Mouse (Mus musculus) erythroblast, adult 5-6 weeks (primary cell): ENCODE results near the gene Muc3. TPM values are rescaled to one million over a fixed set of nuclear protein-coding genes. Genes with fewer than 3 reads are reported as not detected.
A peak's percentile ranks its signal among the peaks of the same experiment; 100 is the strongest.
"Not testable (repeated sequence)": the region's sequence is repeated elsewhere in the genome, so short reads cannot be mapped to it uniquely, and the experiment has no call there.

ENCODE experiments used
- ATAC-seq: replicated peaks from 2 replicates; pipeline ENCODE4 v1.8.0; 2016; ENCODE audit warnings: moderate number of reproducible peaks, mild to moderate bottlenecking, moderate TSS enrichment, inconsistent platforms; ENCODE audit not compliant: poor library complexity, low FRiP score, severe bottlenecking
- total RNA-seq, 2 experiments: library from RNA; stranded (forward) in 1 of 2; stranded (reverse) in 1 of 2; fragments of 150-400 nt in 1 of 2; fragments of 200-764, 138-1000 nt in 1 of 2; gene quantifications; 2 replicates each; pipeline versions ENCODE4 v1.2.3 to v1.2.4; 2015 to 2017; ENCODE audit warnings: low replicate concordance in 2 of 2

Gene Muc3
- total RNA-seq, 2 experiments from 2014 or later = not detected

DNA sequence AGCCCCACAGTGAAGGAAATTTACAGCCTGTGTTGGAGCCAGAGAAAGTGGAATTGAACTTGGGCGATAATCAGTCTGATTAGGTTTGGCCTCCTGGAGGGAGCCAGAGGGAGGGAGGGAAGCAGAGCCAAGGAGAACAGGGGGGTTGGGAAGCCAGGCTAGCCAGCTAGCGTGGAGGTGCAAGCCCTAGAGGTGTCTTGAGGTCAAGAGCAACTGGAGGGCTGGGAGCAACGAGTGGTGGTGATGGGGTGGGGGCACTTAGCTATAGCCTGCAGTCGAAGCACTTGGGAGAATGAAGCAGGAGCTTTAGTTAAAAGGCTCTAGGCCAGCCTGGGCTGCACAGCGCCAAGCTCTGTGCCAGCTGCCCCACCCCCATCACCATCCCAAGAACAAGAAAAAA is 19.8 kb downstream of the Muc3 start:
- ATAC-seq = no peak

DNA sequence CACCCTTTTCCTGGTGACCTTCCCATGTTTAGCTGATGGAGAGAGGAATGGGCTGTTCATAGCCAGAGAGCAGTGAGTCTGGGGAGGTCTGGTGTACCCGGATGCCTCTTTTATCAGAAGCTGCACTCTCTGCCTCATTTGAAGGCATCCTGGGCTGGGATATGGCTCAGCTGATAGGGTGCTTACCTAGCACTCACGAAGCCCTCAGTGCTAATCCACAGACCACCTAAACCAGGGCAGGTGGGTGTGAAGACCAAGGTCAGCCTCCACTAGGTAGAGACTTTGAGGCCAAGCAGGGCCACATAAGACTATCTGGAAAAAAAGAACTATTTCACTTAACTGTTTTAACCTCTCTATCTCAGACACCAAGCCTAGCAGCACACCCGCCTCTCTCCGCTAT is 25.6 kb downstream of the Muc3 start:
- no peak for ATAC-seq

GRCm38 (mm10) chr5:137122686-137123193 is 26.4 kb downstream of the Muc3 start:
- peak; percentile 84 for ATAC-seq

DNA sequence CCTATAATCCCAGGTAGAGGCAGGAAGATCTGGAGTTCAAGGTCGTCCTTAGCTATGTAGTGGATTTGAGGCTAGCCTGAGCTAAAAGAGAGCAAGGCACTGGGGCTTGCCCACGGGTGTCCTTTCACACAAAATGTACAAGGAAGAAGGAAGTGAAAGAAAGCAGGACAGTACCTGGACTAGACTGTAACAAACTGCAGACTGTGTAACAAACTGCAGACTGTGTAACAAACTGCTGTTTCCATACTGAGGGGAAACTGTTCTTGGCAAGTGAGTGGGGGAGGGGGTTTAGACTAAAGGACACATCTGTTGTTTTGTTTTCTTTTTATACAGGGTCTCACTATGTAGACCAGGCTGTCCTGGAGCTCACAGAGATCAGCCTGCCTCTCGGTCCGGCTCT is 27.8 kb downstream of the Muc3 start:
- no peak for ATAC-seq

DNA sequence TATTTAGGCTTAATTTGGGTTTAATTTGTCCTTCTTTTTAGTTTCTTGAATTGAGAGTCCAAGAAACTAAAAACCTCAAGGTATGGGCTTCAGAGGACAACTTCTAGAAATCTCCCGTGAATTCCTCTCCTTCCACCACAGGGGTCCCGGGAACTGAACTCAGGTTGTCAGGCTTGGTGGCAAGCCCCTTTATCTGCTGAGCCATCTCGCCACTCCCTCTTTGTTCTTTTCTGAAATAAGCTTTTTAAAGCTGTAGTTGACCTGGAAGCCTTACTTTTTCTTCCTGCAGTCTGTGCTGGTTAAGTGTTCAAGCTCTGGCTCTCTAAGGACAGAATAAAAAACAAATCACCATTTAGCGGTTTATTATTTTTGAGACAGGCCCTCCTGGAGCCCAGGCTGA is 30.2 kb downstream of the Muc3 start:
- no peak for ATAC-seq

- ATAC-seq = not testable (repeated sequence)
Measured at GRCm38 (mm10) chr5:137117994-137118393, 31.1 kb downstream of the Muc3 start.

GRCm38 (mm10) chr5:137116987-137117386 is 32.1 kb downstream of the Muc3 start:
- ATAC-seq = no peak; the same call in 1 of the 2 replicates

DNA sequence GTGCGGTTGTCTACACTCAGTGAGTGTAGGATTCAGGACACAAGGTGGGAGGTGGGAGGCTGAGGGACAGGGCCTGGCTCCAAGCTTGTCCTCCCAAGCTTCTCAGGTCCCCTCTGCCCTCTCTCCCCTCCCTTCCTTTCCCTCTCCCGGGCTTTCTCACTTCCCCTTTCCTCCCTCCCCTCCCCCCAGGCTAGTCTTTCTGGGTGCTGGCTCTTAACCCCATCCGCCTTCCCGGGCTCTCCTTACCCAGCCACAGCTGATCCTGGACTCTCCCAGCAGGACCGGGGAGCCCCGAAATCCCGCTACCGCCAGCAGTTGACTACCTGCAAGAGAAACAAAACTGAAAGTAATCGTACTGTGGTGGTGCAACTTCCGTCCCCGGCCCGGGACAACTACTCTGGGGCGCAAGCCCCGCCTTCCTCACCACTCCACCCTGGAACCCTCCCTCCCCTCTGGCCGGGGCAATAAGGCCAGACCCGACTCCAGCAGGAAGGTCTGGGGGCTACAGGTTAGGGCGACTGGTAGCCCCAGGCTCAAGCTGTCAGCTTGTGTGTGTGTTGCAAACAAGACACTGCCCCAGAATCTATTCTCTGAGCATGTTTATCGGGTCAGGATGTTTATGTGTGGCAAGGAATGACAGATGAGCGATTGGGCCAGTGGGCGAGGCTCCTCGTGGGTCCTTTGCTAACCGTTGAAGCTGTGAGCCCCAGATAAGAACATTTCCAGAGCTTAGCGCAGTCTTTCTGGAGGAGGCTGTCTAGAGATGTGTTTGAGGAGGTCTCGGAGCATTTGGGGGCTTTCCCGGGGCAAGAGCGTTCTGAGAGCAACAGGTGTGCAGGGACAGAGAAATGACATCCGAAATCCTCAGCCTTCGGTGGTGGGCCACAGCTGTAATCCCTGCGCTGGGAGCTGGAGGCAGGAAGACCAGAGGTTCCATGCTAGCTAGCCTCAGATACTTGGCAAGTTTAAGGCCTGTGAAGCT is 33.0 kb downstream of the Muc3 start, which contains the start of gene Trim56:
Gene Trim56, minus strand, starts transcription at position 344 of the 982 bp plus-strand sequence.
- ATAC-seq = peak; percentile 89

- no peak for ATAC-seq
Measured at GRCm38 (mm10) chr5:137114891-137115561, 34.1 kb downstream of the Muc3 start.

DNA sequence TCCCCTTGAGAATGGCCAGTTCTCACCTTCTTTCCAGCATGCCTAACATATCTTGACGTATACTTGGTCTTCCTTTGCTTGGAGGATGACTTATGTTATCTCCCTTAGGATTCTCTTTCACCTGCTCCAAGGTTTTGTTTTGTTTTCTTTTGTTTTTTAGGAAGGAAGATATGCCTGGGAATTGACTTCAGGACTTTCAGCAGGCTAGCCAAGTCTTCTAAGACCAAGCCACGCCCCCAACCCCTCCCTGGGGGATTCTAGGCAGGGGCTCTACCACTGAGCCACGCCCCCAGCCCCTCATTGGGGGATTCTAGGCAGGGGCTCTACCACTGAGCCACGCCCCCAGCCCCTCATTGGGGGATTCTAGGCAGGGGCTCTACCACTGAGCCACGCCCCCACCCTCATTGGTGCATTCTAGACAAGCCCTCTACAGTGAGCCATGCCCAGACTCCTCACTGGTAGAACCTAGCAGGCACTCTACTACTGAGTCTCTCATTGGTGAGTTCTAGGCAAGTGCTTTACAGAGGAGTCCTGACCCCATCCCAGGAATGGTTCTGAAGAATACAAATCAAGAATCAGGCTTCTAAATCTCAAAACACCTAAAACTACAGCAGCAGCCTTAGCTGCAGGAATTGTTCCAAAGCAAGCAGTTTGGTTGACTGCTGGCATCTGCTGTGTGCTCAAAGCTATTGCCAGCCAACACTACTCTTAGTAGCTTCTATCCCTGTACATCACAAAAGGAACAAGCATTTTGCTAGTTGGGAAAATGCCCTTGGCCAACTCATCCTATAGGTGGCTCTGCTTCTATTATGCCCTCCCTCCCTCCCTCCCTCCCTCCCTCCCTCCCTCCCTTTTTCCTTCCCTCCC is 37.3 kb downstream of the Muc3 start:
- no peak for ATAC-seq

- ATAC-seq = 0 out of 2 replicates have a peak, but pooled peaks have one; percentile 6
Measured at GRCm38 (mm10) chr5:137110863-137111262, 38.3 kb downstream of the Muc3 start.

DNA sequence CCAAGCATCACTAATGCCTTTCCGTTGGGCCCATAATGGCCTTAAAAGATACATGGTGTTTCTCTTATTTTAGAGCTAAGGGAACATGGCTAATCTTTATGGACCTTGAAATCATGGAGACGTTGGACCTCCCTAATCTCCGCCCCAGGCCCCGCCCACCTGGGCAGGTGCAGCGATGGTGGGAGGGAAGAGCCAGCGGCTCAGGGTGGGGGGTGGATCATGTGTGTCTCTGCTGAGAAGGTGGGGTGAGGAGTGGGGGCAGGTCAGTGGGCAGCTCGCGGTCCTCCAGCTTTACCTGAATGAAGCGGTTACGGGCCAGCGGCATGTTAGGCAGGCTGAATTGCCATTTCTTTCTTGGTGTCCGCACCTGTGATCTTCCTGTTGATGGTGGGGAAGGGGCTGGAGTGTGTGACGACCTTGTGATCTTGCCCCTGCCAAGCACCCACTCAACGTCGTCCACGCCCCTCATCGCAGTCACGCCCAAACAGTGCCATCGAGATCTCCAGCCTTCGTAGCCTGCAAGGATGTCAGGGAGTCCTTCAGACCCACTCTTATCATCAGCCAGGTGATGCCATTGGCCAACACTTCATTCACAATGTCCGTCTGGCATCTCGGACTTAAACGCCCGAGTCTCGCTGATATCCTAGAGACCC is 39.1 kb downstream of the Muc3 start:
- peak; percentile 6; the same call in 1 of the 2 replicates for ATAC-seq

DNA sequence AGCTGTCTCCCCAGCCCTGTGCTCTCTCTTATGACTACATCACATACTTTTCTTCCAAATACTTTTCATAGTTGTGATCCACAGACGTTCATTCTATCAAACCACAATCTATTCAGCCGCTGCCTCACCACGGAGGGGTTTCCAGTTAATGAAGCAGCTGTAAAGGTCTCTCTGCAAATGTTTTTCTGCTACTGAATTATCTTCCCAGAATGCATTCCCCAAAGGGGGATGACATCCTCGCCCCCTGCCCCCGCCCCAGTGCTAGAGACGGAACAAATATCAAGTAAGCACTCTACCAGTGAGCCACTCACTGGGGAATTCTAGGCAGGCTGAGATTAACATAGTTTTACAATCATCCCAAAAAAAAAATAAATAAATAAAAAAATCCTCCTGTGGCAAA is 41.0 kb downstream of the Muc3 start:
- ATAC-seq = no peak

- ATAC-seq = no peak
Measured at GRCm38 (mm10) chr5:137107670-137108069, 41.5 kb downstream of the Muc3 start.

GRCm38 (mm10) chr5:137107024-137107423 is 42.1 kb downstream of the Muc3 start:
- ATAC-seq = peak; percentile 21; the same call in 1 of the 2 replicates

- no peak for ATAC-seq
Measured at GRCm38 (mm10) chr5:137106434-137106833, 42.7 kb downstream of the Muc3 start.

DNA sequence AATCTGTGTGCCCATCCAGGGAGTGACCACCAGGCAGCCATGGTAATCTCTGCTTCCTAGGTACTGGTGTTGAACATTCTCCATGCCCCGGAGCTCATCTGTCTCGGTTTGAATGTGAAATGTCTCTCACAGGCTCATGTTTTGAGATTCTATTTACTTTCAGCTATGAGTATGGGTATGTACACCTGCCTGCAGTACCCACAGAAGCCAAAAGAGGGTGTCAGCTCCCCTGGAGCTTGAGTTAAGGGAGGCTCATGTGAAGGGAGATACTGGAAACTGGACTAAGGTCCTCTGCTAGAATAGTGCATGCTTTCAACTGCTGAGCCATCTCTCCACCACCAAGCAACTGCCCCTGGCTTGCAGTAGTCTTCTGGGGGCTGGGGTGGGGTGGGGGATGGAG is 45.2 kb downstream of the Muc3 start:
- ATAC-seq = peak; percentile 28; the same call in 1 of the 2 replicates

DNA sequence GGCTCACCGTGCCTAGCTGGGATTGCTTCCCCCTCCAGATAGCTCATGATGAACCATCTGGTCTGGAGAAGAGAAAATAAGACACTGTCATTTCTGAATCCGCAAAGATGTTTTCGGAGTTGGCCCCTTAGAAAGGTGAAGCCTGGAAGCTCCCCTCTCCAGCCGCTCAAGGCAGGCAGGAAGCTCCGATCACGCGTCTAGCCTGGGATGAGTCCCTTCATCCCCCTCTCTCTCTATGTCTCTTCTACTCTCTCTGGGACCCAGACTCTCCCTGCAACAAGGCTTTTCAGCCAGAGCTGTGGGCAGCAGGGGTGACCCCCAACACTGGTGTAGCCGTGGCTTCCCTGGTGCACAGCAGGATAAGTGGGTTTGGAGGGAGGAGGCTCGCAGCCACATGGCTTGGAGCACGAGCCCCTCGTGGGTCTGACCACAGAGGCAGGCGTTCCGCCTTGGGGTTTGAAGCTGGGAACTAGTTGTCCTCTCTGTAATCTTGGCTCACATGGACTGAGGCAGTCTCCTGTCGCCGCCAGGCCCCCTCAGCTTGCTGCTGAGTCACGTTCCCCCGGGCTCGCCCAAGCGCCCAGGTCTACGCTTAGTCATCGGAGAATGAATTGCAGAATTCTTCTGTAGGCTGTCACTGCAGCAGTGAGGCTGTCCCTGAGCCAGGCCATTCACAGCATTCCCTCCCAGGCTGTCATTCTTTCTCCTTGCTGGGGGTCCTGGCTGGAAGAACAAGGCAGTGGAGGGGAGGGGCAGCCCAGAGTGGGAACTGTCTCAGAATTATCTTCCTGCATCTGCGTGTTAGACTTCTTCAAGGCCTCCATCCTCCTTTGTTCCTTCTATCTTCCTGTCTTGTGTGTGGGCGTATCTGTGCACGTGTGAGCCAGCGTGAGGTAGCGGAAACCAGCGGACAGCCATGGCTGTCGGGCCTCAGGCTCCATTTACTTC is 46.3 kb downstream of the Muc3 start:
- peak; percentile 83 for ATAC-seq
